Mouse (Mus musculus) CH12.LX (cell line): ENCODE results near the gene St7l. TPM values are rescaled to one million over a fixed set of nuclear protein-coding genes. Genes with fewer than 3 reads are reported as not detected.

Experiments used
- DNase-seq: peaks from one replicate; pipeline ENCODE4 v3.0.0-alpha.2; 2013; ENCODE audit errors: extremely low read depth
- H3K27ac ChIP-seq: 2 replicates; pipeline ENCODE4 v1.5.1; 2012; ENCODE audit warnings: low read depth, mild to moderate bottlenecking, control low read depth, moderate library complexity; ENCODE audit not compliant: insufficient read depth
- H3K27me3 ChIP-seq: replicated peaks from 2 replicates; pipeline ENCODE3; 2012; ENCODE audit warnings: inconsistent platforms
- H3K36me3 ChIP-seq, 2 experiments: replicated peaks in 1 of 2; 2 replicates each; pipeline versions ENCODE3 to v1.6.1; 2012; ENCODE audit warnings: inconsistent platforms in 1 of 2, low read length in 1 of 2, mild to moderate bottlenecking in 1 of 2, mixed read lengths in 1 of 2, moderate library complexity in 1 of 2; ENCODE audit not compliant: control insufficient read depth in 1 of 2, insufficient read depth in 1 of 2
- H3K4me1 ChIP-seq, 2 experiments: 2 replicates each; pipeline ENCODE4 v1.6.1; 2012; ENCODE audit warnings: inconsistent platforms in 1 of 2, moderate library complexity in 1 of 2; ENCODE audit not compliant: insufficient read depth in 2 of 2, control insufficient read depth in 1 of 2
- H3K4me2 ChIP-seq: 2 replicates; pipeline ENCODE4 v1.6.1; 2012; ENCODE audit warnings: low read depth, mild to moderate bottlenecking, control low read depth; ENCODE audit not compliant: poor library complexity, insufficient read depth, severe bottlenecking
- H3K4me3 ChIP-seq, 3 experiments: fragments of 150-350 bp in 1 of 3; sonication (generic) in 1 of 3; replicated peaks in 1 of 3; 2 replicates each; pipeline versions ENCODE3 to v1.5.1; 2011 to 2012; ENCODE audit warnings: low read depth in 2 of 3, low read length in 2 of 3, mild to moderate bottlenecking in 2 of 3, moderate library complexity in 2 of 3, control low read depth in 1 of 3, improper control_type of control experiment in 1 of 3, inconsistent platforms in 1 of 3, mixed read lengths in 1 of 3; ENCODE audit not compliant: poor library complexity in 1 of 3
- H3K79me2 ChIP-seq: replicated peaks from 2 replicates; pipeline ENCODE4 v1.6.1; 2012; ENCODE audit warnings: mild to moderate bottlenecking, moderate library complexity; ENCODE audit not compliant: control insufficient read depth, poor library complexity, insufficient read depth, severe bottlenecking; ENCODE audit errors: extremely low read depth
- H3K9ac ChIP-seq: 2 replicates; pipeline ENCODE4 v1.6.1; 2012; ENCODE audit warnings: low read depth, mild to moderate bottlenecking, control low read depth, moderate library complexity; ENCODE audit not compliant: insufficient read depth
- H3K9me3 ChIP-seq: replicated peaks from 2 replicates; pipeline ENCODE3; 2012; ENCODE audit warnings: low read length, inconsistent platforms, mixed read lengths
- BHLHE40 ChIP-seq: IDR thresholded peaks from 2 replicates; pipeline ENCODE4 v1.6.1; 2011; ENCODE audit warnings: mild to moderate bottlenecking, low read depth, low read length, improper control_type of control experiment
- CHD1 ChIP-seq: IDR thresholded peaks from 2 replicates; pipeline ENCODE4 v1.6.1; 2012; ENCODE audit warnings: low read depth, low read length, improper control_type of control experiment, inconsistent platforms
- CHD2 ChIP-seq: IDR thresholded peaks from 2 replicates; pipeline ENCODE4 v1.6.1; 2011; ENCODE audit warnings: low read length, improper control_type of control experiment
- CTCF ChIP-seq, 2 experiments: IDR thresholded peaks in 1 of 2; conservative IDR thresholded peaks in 1 of 2; 2 replicates each; pipeline ENCODE4 v1.5.1; 2011 to 2012; ENCODE audit warnings: low read depth in 2 of 2, low read length in 2 of 2, improper control_type of control experiment in 1 of 2, inconsistent platforms in 1 of 2, mild to moderate bottlenecking in 1 of 2, moderate library complexity in 1 of 2
- ELF1 ChIP-seq: IDR thresholded peaks from 2 replicates; pipeline ENCODE4 v1.6.1; 2014; ENCODE audit warnings: low read depth, mild to moderate bottlenecking, inconsistent platforms, low read length, improper control_type of control experiment
- ETS1 ChIP-seq: conservative IDR thresholded peaks from 2 replicates; pipeline ENCODE4 v1.6.1; 2012; ENCODE audit warnings: low read depth, mild to moderate bottlenecking, inconsistent platforms, low read length, improper control_type of control experiment, moderate library complexity
- HCFC1 ChIP-seq: IDR thresholded peaks from 2 replicates; pipeline ENCODE4 v1.6.1; 2012; ENCODE audit warnings: low read depth, mild to moderate bottlenecking, inconsistent platforms, low read length, improper control_type of control experiment
- IRF4 ChIP-seq: IDR thresholded peaks from 2 replicates; pipeline ENCODE4 v1.6.1; 2014; ENCODE audit warnings: low read depth, mild to moderate bottlenecking, inconsistent platforms, low read length, improper control_type of control experiment
- JUN ChIP-seq: IDR thresholded peaks from 2 replicates; pipeline ENCODE4 v1.6.1; 2011; ENCODE audit warnings: low read depth, mild to moderate bottlenecking, low read length, improper control_type of control experiment, moderate library complexity; ENCODE audit not compliant: insufficient read depth
- KAT2A ChIP-seq: IDR thresholded peaks from 2 replicates; pipeline ENCODE4 v1.6.1; 2012; ENCODE audit warnings: low read length, improper control_type of control experiment, inconsistent platforms; ENCODE audit not compliant: insufficient replicate concordance
- MAFK ChIP-seq: IDR thresholded peaks from 2 replicates; pipeline ENCODE4 v1.6.1; 2011; ENCODE audit warnings: low read length, improper control_type of control experiment; ENCODE audit not compliant: insufficient replicate concordance
- MAX ChIP-seq: IDR thresholded peaks from 2 replicates; pipeline ENCODE4 v1.6.1; 2011; ENCODE audit warnings: low read length, improper control_type of control experiment
- MAZ ChIP-seq: IDR thresholded peaks from 2 replicates; pipeline ENCODE4 v1.6.1; 2012; ENCODE audit warnings: low read depth, mild to moderate bottlenecking, inconsistent platforms, low read length, improper control_type of control experiment, moderate library complexity
- MEF2A ChIP-seq: IDR thresholded peaks from 2 replicates; pipeline ENCODE4 v1.6.1; 2014; ENCODE audit warnings: low read depth, mild to moderate bottlenecking, inconsistent platforms, low read length, improper control_type of control experiment, borderline replicate concordance
- NRF1 ChIP-seq: IDR thresholded peaks from 2 replicates; pipeline ENCODE4 v1.6.1; 2014; ENCODE audit warnings: low read depth, mild to moderate bottlenecking, inconsistent platforms, low read length, improper control_type of control experiment, moderate library complexity
- PAX5 ChIP-seq: IDR thresholded peaks from 2 replicates; pipeline ENCODE4 v1.6.1; 2012; ENCODE audit warnings: low read length, inconsistent platforms, mixed read lengths
- RAD21 ChIP-seq: IDR thresholded peaks from 2 replicates; pipeline ENCODE4 v1.6.1; 2011; ENCODE audit warnings: low read depth, mild to moderate bottlenecking, low read length, improper control_type of control experiment, moderate library complexity
- SMC3 ChIP-seq: IDR thresholded peaks from 2 replicates; pipeline ENCODE4 v1.6.1; 2011; ENCODE audit warnings: low read depth, low read length, improper control_type of control experiment
- UBTF ChIP-seq: IDR thresholded peaks from 2 replicates; pipeline ENCODE4 v1.6.1; 2012; ENCODE audit warnings: low read depth, mild to moderate bottlenecking, inconsistent platforms, low read length, improper control_type of control experiment, moderate library complexity
- USF1 ChIP-seq: IDR thresholded peaks from 2 replicates; pipeline ENCODE4 v1.6.1; 2014; ENCODE audit warnings: low read depth, mild to moderate bottlenecking, inconsistent platforms, low read length, improper control_type of control experiment
- ZC3H11A ChIP-seq: IDR thresholded peaks from 2 replicates; pipeline ENCODE4 v1.6.1; 2012; ENCODE audit warnings: low read depth, mild to moderate bottlenecking, inconsistent platforms, low read length, improper control_type of control experiment
- ZMIZ1 ChIP-seq: IDR thresholded peaks from 2 replicates; pipeline ENCODE4 v1.6.1; 2012; ENCODE audit warnings: low read depth, mild to moderate bottlenecking, inconsistent platforms, low read length, improper control_type of control experiment
- ZNF384 ChIP-seq: IDR thresholded peaks from 2 replicates; pipeline ENCODE4 v1.6.1; 2012; ENCODE audit warnings: low read depth, low read length, improper control_type of control experiment, inconsistent platforms
- dilution Hi-C: fragments of 300-500 bp; cut with MboI; formaldehyde crosslinking; loops from 2 replicates; pipeline ENCODE4 v1.14.3; 2020; ENCODE audit warnings: low sequenced_read_pairs; ENCODE audit not compliant: extremely low pct_unique_long_range_greater_than_20kb, extremely low pct_ligation_motif_present
- in situ Hi-C: fragments of 300-500 bp; cut with MboI; formaldehyde crosslinking; loops from 3 replicates; pipeline ENCODE4 v1.14.3; 2019; ENCODE audit warnings: low sequenced_read_pairs, low pct_ligation_motif_present, low pct_unique_long_range_greater_than_20kb, mixed read lengths
- polyA plus RNA-seq: library from polyadenylated mRNA; unstranded; fragments of >175 nt; gene quantifications from 2 replicates; pipeline ENCODE4 v1.2.1, GENCODE M21; 2012; ENCODE audit warnings: low read depth; ENCODE audit not compliant: insufficient read length
- total RNA-seq, 2 experiments: library from RNA; depleted of rRNA; stranded (reverse); fragments of 300-350 nt in 1 of 2; fragments of >200 nt in 1 of 2; gene quantifications; 2 replicates each; pipeline ENCODE4 v1.2.3; 2012 to 2014

St7l gene
- total and polyA plus RNA-seq, 3 experiments, result 8.1 to 14.1 (median 10.4) TPM

- in situ Hi-C loops (no loop called here), dilution Hi-C loops (no loop called here)
- TF ChIP-seq HCFC1 (no peak), MAX (no peak), CHD2 (no peak), IRF4 (no peak), ZMIZ1 (no peak), MAZ (no peak), BHLHE40 (no peak), JUN (no peak), NRF1 (no peak), KAT2A (no peak), SMC3 (no peak), MAFK (no peak)
- Histone ChIP-seq H3K27ac (no peak overlapping the region), H3K9me3 (no peaks in the 10 kb centered on the region), H3K4me1 (no peaks in the 10 kb centered on the region), H3K27me3 (no peaks in the 10 kb centered on the region), H3K4me2 (no peak overlapping the region), H3K4me3 (no peak overlapping the region), H3K36me3 (peaks cover 6 to 33% of the 10 kb centered on the region in 2 experiments), H3K9ac (no peak overlapping the region), H3K79me2 (no peaks in the 10 kb centered on the region)
- no peak for DNase-seq
Measured at GRCm38 (mm10) chr3:104944894-104945293, 81.1 kb downstream of the St7l start.

- Histone ChIP-seq H3K4me1 (no peaks in the 10 kb centered on the region), H3K79me2 (no peaks in the 10 kb centered on the region), H3K4me2 (no peak overlapping the region), H3K9me3 (no peaks in the 10 kb centered on the region), H3K4me3 (no peak overlapping the region)
- DNase-seq, result no peak
- TF ChIP-seq CTCF (conservative IDR thresholded peaks at IDR 0.05 in 1 of 2, IDR thresholded peaks at IDR 0.05 in 1 of 2; ENCODE audit: low read depth in 2 of 2, low read length in 2 of 2) (no peak), UBTF (no peak), RAD21 (no peak), MAFK (no peak), MEF2A (no peak), ZMIZ1 (no peak), BHLHE40 (no peak), NRF1 (no peak), KAT2A (no peak), ELF1 (no peak), CHD1 (no peak), USF1 (no peak), ZC3H11A (no peak), PAX5 (no peak), IRF4 (no peak), ZNF384 (no peak), ETS1 (no peak), MAX (no peak)
- TF ChIP-seq, all 38 proteins: peak for 0
- dilution Hi-C loops (no loop called here), in situ Hi-C loops (loop anchor here (5.0 kb wide), 1 partner anchor 79 kb away; no protein-coding TSS in a partner anchor)
- Histone ChIP-seq H3K27me3 (no peaks in the 10 kb centered on the region), H3K9ac (no peak overlapping the region), H3K36me3 (peaks cover 8 to 32% of the 10 kb centered on the region in 2 experiments), H3K27ac (no peak overlapping the region)
Measured at GRCm38 (mm10) chr3:104950926-104951325, 87.1 kb downstream of the St7l start.
